Mouse (Mus musculus): ENCODE data around the gene Ezr. TPM values are rescaled to one million over a fixed set of nuclear protein-coding genes. Genes with fewer than 3 reads are reported as not detected.

Gene Ezr
- total RNA-seq, 2 experiments from 2014 or later: 9.4 to 64.2 TPM

- no peak for ATAC-seq (replicated peaks; ENCODE audit: low FRiP score, poor library complexity, severe bottlenecking)
Measured at GRCm38 (mm10) chr17:6746452-6747231, 35.9 kb downstream of the Ezr start.

- no peak for ATAC-seq (replicated peaks; ENCODE audit: low FRiP score, poor library complexity, severe bottlenecking)
Measured at GRCm38 (mm10) chr17:6745975-6746374, 36.6 kb downstream of the Ezr start.

- ATAC-seq (replicated peaks; ENCODE audit: low FRiP score, poor library complexity, severe bottlenecking): no peak
Measured at GRCm38 (mm10) chr17:6745503-6745902, 37.1 kb downstream of the Ezr start.

- no peak for ATAC-seq (replicated peaks; ENCODE audit: low FRiP score, poor library complexity, severe bottlenecking)
Measured at GRCm38 (mm10) chr17:6744871-6745270, 37.7 kb downstream of the Ezr start.

GRCm38 (mm10) chr17:6744366-6744765, 38.2 kb downstream of the Ezr start:
- ATAC-seq (replicated peaks; ENCODE audit: low FRiP score, poor library complexity, severe bottlenecking): no peak

GRCm38 (mm10) chr17:6743787-6744239, 38.8 kb downstream of the Ezr start:
- no peak for ATAC-seq (replicated peaks; ENCODE audit: low FRiP score, poor library complexity, severe bottlenecking)

GRCm38 (mm10) chr17:6743039-6743575, 39.5 kb downstream of the Ezr start:
- ATAC-seq (replicated peaks; ENCODE audit: low FRiP score, poor library complexity, severe bottlenecking): no peak

GRCm38 (mm10) chr17:6742083-6743038, 40.2 kb downstream of the Ezr start:
- no peak for ATAC-seq (replicated peaks; ENCODE audit: low FRiP score, poor library complexity, severe bottlenecking)

GRCm38 (mm10) chr17:6741271-6741670, 41.3 kb downstream of the Ezr start:
- ATAC-seq (replicated peaks; ENCODE audit: low FRiP score, poor library complexity, severe bottlenecking): no peak

GRCm38 (mm10) chr17:6740331-6741170, 42.0 kb downstream of the Ezr start:
- ATAC-seq (replicated peaks; ENCODE audit: low FRiP score, poor library complexity, severe bottlenecking): no peak

- ATAC-seq (replicated peaks; ENCODE audit: low FRiP score, poor library complexity, severe bottlenecking): no peak
Measured at GRCm38 (mm10) chr17:6739756-6740155, 42.8 kb downstream of the Ezr start.

- no peak for ATAC-seq (replicated peaks; ENCODE audit: low FRiP score, poor library complexity, severe bottlenecking)
Measured at GRCm38 (mm10) chr17:6739266-6739665, 43.3 kb downstream of the Ezr start.

- no peak for ATAC-seq (replicated peaks; ENCODE audit: low FRiP score, poor library complexity, severe bottlenecking)
Measured at GRCm38 (mm10) chr17:6738836-6739235, 43.7 kb downstream of the Ezr start.

- ATAC-seq (replicated peaks; ENCODE audit: low FRiP score, poor library complexity, severe bottlenecking): no peak
Measured at GRCm38 (mm10) chr17:6737273-6737997, 45.1 kb downstream of the Ezr start.

- no peak for ATAC-seq (replicated peaks; ENCODE audit: low FRiP score, poor library complexity, severe bottlenecking)
Measured at GRCm38 (mm10) chr17:6736306-6737272, 46.0 kb downstream of the Ezr start.

GRCm38 (mm10) chr17:6734746-6735441, 47.7 kb downstream of the Ezr start:
- no peak for ATAC-seq (replicated peaks; ENCODE audit: low FRiP score, poor library complexity, severe bottlenecking)

- ATAC-seq (replicated peaks; ENCODE audit: low FRiP score, poor library complexity, severe bottlenecking): no peak
Measured at GRCm38 (mm10) chr17:6733322-6733875, 49.2 kb downstream of the Ezr start.

Data from erythroblast, adult 5-6 weeks (primary cell).